Mouse (Mus musculus): ENCODE data around the gene H2al2a. TPM values are rescaled to one million over a fixed set of nuclear protein-coding genes. Genes with fewer than 3 reads are reported as not detected.
"Not testable (repeated sequence)": the region's sequence is repeated elsewhere in the genome, so short reads cannot be mapped to it uniquely, and the experiment has no call there.

H2al2a gene
- polyA plus RNA-seq, 1 experiment from 2014 or later = not detected

- Histone ChIP-seq H3K4me3 (no peak overlapping the region), H3K4me1 (replicated peaks) (no peaks in the 10 kb centered on the region), H3K9ac (no peak overlapping the region), H3K27me3 (no peaks in the 10 kb centered on the region), H3K27ac (replicated peaks) (no peak overlapping the region), H3K4me2 (no peak overlapping the region), H3K9me3 (no peaks in the 10 kb centered on the region), H3K36me3 (no peaks in the 10 kb centered on the region)
- no peak for ATAC-seq (ENCODE audit: low FRiP score, low read depth)
Observed at GRCm38 (mm10) chr2:17970187-17970586, 26.6 kb downstream of the H2al2a start.

GRCm38 (mm10) chr2:17968571-17968970, 28.2 kb downstream of the H2al2a start:
- Histone ChIP-seq H3K4me2 (no peak overlapping the region), H3K4me3 (no peak overlapping the region), H3K4me1 (replicated peaks) (no peaks in the 10 kb centered on the region), H3K9ac (no peak overlapping the region), H3K9me3 (no peaks in the 10 kb centered on the region), H3K27ac (replicated peaks) (no peak overlapping the region), H3K27me3 (no peaks in the 10 kb centered on the region), H3K36me3 (no peaks in the 10 kb centered on the region)
- no peak for ATAC-seq (ENCODE audit: low FRiP score, low read depth)
- 92% methylated on average over 2 of the region's 2 CpGs for WGBS

GRCm38 (mm10) chr2:17968037-17968436, 28.7 kb downstream of the H2al2a start:
- H3K4me3 ChIP-seq; H3K4me2 ChIP-seq; ATAC-seq (ENCODE audit: low FRiP score, low read depth); H3K9ac ChIP-seq; H3K27ac ChIP-seq (replicated peaks); H3K9me3 ChIP-seq; H3K4me1 ChIP-seq (replicated peaks); H3K36me3 ChIP-seq; H3K27me3 ChIP-seq: not testable (repeated sequence)
- 90% methylated on average over 3 of the region's 3 CpGs for whole genome bisulfite sequencing

GRCm38 (mm10) chr2:17959501-17959900, 37.3 kb downstream of the H2al2a start:
- H3K9me3 ChIP-seq = no peaks in the 10 kb centered on the region
- ATAC-seq (ENCODE audit: low FRiP score, low read depth) = no peak
- H3K9ac ChIP-seq = no peak overlapping the region
- H3K27ac ChIP-seq (replicated peaks) = no peak overlapping the region
- H3K27me3 ChIP-seq = no peaks in the 10 kb centered on the region
- H3K36me3 ChIP-seq = no peaks in the 10 kb centered on the region
- H3K4me2 ChIP-seq = no peak overlapping the region
- no peaks in the 10 kb centered on the region for H3K4me1 ChIP-seq (replicated peaks)
- WGBS = 67% methylated on average over 1 of the region's 1 CpGs
- no peak overlapping the region for H3K4me3 ChIP-seq

GRCm38 (mm10) chr2:17946875-17947274, 49.9 kb downstream of the H2al2a start:
- no peak overlapping the region for H3K27ac ChIP-seq (replicated peaks)
- no peak overlapping the region for H3K4me2 ChIP-seq
- H3K27me3 ChIP-seq = no peaks in the 10 kb centered on the region
- no peak overlapping the region for H3K4me3 ChIP-seq
- ATAC-seq (ENCODE audit: low FRiP score, low read depth) = no peak
- no peaks in the 10 kb centered on the region for H3K4me1 ChIP-seq (replicated peaks)
- no peak overlapping the region for H3K9ac ChIP-seq
- no peaks in the 10 kb centered on the region for H3K9me3 ChIP-seq
- 85% methylated on average over 3 of the region's 3 CpGs for WGBS
- H3K36me3 ChIP-seq = no peaks in the 10 kb centered on the region

Other genes with a start within 250 kb of the H2al2a start
- 10.8 and 11.1 TPM in 2 replicates for gene A930004D18Rik, start 40.8 kb upstream of the H2al2a start, polyA plus RNA-seq (2015; fragmentation: Nextera tagmentation; extraction: Ambion mirVana)
- 6.5 and 7.1 TPM in 2 replicates for gene Skida1, start 52.1 kb upstream of the H2al2a start, polyA plus RNA-seq (2015; fragmentation: Nextera tagmentation; extraction: Ambion mirVana)
- gene Mllt10, start 58.3 kb upstream of the H2al2a start, polyA plus RNA-seq (2015; fragmentation: Nextera tagmentation; extraction: Ambion mirVana) = 45.6 and 50.0 TPM in 2 replicates